Mouse (Mus musculus) megakaryocyte, embryonic 14.5 days (primary cell): ENCODE measurements around the gene Smarcc1.

ENCODE experiments used
- FLI1 ChIP-seq: IDR thresholded peaks from 2 replicates; pipeline ENCODE4 v1.6.1; 2012; ENCODE audit warnings: low read length, inconsistent platforms, mixed read lengths
- GATA1 ChIP-seq: IDR thresholded peaks from 3 replicates; pipeline ENCODE4 v1.6.1; 2012; ENCODE audit warnings: mixed read lengths, low read length, inconsistent platforms, borderline replicate concordance

GRCm38 (mm10) chr9:110249823-110250543 lies 132.5 kb downstream of the Smarcc1 start:
- TF ChIP-seq GATA1 (no peak), FLI1 (no peak)
